Mouse (Mus musculus): ENCODE measurements around the gene Ppfia3.

GRCm38 (mm10) chr7:45363983-45364382, 2.8 kb downstream of the Ppfia3 start:
- TF ChIP-seq GATA1 (IDR thresholded peaks at IDR 0.05; ENCODE audit: borderline replicate concordance, low read length) (no peak), FLI1 (IDR thresholded peaks at IDR 0.05; ENCODE audit: low read length) (no peak)

Measured in megakaryocyte, embryonic 14.5 days (primary cell).